Mouse (Mus musculus): ENCODE data around the gene Xdh. TPM values are rescaled to one million over a fixed set of nuclear protein-coding genes. Genes with fewer than 3 reads are reported as not detected.
A peak's percentile ranks its signal among the peaks of the same experiment; 100 is the strongest.

Gene Xdh
- polyA plus RNA-seq, 1 experiment from 2014 or later, result 0.12 TPM

DNA sequence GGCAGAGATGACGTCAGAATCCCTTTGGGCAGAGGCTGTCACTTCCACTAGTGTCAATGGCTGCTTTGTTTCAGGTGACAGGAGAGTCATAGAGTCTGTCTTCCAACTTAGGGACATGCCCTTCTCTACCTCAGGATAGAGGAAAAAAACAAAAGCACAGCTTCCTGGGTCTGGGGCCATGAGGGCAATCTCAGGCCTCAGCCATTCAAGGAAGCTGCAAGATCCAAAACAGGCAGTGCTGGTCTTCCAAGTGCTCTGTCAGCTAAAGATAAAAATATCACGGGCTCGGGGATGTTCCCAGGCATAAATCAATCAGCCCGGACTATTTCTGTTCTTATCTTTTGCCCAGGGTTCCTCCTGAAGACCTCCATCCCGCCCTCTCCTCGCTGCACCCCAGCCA is 68.7 kb downstream of the Xdh start:
- Histone ChIP-seq H3K27me3 (replicated peaks; ENCODE audit: control insufficient read depth, insufficient read depth, low read length) (no peaks in the 10 kb centered on the region), H3K4me2 (no peak overlapping the region), H3K4me1 (replicated peaks; ENCODE audit: control insufficient read depth, insufficient read depth, low read length) (no peaks in the 10 kb centered on the region; the same call in 1 of the 2 replicates), H3K27ac (ENCODE audit: low read depth, low read length) (no peak overlapping the region), H3K36me3 (ENCODE audit: control insufficient read depth, insufficient read depth, low read length) (no peaks in the 10 kb centered on the region), H3K4me3 (ENCODE audit: low read depth, low read length) (no peak overlapping the region), H3K9ac (ENCODE audit: low read depth, low read length) (no peak overlapping the region), H3K9me3 (ENCODE audit: control insufficient read depth, low read length) (no peaks in the 10 kb centered on the region)
- DNase-seq (ENCODE audit: low spot score) (no peak), ATAC-seq (replicated peaks; ENCODE audit: low FRiP score) (no peak)
- 33% methylated on average over 6 of the region's 6 CpGs for WGBS

DNA sequence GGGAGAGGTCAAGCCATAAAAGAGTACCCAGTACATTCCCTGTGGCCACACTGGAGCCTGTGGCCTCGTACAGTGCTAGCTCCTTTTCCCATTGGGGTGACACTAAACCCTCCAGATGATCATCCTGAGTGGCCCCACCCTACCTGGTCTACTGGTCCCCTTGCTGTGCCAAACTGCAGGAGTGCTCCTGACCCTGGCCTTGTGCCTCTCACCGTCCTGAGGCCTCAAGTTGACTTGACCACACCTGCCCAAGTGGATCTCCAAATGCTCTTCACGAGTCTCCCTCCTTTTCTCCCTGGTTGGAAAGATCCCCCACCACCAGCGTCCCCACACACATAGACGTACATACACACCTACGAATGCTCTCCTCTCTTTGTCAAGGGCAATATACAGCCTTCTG is 69.7 kb downstream of the Xdh start:
- no peak for ATAC-seq (replicated peaks; ENCODE audit: low FRiP score)
- WGBS, result 79% methylated on average over 6 of the region's 6 CpGs
- no peak overlapping the region for H3K9ac ChIP-seq (ENCODE audit: low read depth, low read length)
- no peaks in the 10 kb centered on the region for H3K9me3 ChIP-seq (ENCODE audit: control insufficient read depth, low read length)
- no peak overlapping the region for H3K27ac ChIP-seq (ENCODE audit: low read depth, low read length)
- no peaks in the 10 kb centered on the region for H3K27me3 ChIP-seq (replicated peaks; ENCODE audit: control insufficient read depth, insufficient read depth, low read length)
- DNase-seq (ENCODE audit: low spot score), result no peak
- H3K4me1 ChIP-seq (replicated peaks; ENCODE audit: control insufficient read depth, insufficient read depth, low read length), result no peaks in the 10 kb centered on the region; the same call in 1 of the 2 replicates
- H3K36me3 ChIP-seq (ENCODE audit: control insufficient read depth, insufficient read depth, low read length), result no peaks in the 10 kb centered on the region
- H3K4me2 ChIP-seq, result no peak overlapping the region
- no peak overlapping the region for H3K4me3 ChIP-seq (ENCODE audit: low read depth, low read length)

DNA sequence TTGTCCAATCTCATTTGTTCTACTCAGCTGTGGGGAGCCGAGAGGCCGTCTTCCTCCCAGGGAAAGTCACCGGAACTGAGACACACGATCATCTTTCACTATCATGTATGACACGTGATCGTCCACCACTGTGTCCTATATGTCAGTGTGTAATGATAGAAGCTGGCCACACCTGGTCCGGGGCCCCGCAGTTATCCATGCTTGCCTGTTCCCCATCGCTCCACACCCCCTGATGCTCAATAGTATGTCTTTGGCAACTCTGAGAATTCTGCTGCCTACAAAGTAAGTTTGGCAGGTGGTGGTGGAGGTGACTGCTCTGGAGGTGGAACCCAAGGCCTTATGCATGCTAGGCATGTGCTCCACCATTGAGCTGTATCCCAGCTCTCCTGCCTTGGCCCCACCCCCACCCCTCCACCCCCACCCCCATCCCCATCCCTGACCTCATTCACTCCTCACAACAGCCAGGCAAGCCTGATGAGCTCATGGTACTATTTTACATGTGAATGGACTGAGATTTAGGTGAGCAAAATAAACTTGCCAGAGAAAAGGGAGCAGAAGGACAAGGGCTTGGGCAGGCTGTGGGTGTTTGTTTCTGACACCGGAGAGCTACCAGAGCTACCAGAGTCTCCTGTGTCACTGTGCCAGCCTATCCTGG is 70.6 kb downstream of the Xdh start:
- no peaks in the 10 kb centered on the region for H3K27me3 ChIP-seq (replicated peaks; ENCODE audit: control insufficient read depth, insufficient read depth, low read length)
- DNase-seq (ENCODE audit: low spot score) (no peak), ATAC-seq (replicated peaks; ENCODE audit: low FRiP score) (no peak)
- no peak overlapping the region for H3K9ac ChIP-seq (ENCODE audit: low read depth, low read length)
- no peak overlapping the region for H3K4me3 ChIP-seq (ENCODE audit: low read depth, low read length)
- H3K9me3 ChIP-seq (ENCODE audit: control insufficient read depth, low read length), result no peaks in the 10 kb centered on the region
- H3K27ac ChIP-seq (ENCODE audit: low read depth, low read length), result no peak overlapping the region
- H3K4me1 ChIP-seq (replicated peaks; ENCODE audit: control insufficient read depth, insufficient read depth, low read length), result no peaks in the 10 kb centered on the region; the same call in 1 of the 2 replicates
- whole genome bisulfite sequencing, result 85% methylated on average over 10 of the region's 10 CpGs
- no peak overlapping the region for H3K4me2 ChIP-seq
- H3K36me3 ChIP-seq (ENCODE audit: control insufficient read depth, insufficient read depth, low read length), result no peaks in the 10 kb centered on the region

DNA sequence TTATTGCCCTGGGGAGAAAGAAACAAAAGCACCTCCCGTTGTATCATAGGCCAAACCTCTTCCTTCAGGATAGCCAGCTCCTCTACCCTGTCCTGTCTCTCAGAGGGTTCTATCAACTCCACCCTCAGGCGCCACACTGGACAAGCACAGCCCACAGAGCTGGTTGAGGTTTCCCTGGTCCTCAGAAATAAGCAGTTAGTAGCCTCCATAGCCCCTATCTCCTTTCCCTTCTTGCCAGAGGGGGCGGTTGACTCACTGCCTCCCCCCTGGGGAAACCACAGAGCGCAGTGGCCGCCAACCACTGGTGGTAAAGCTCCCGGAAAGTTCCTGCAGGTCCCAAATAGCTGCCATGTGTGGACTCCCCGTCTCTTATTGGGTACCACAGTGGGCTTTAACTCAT is 74.3 kb downstream of the Xdh start:
- Histone ChIP-seq H3K4me1 (replicated peaks; ENCODE audit: control insufficient read depth, insufficient read depth, low read length) (no peaks in the 10 kb centered on the region), H3K9ac (ENCODE audit: low read depth, low read length) (no peak overlapping the region), H3K36me3 (ENCODE audit: control insufficient read depth, insufficient read depth, low read length) (no peaks in the 10 kb centered on the region), H3K27ac (ENCODE audit: low read depth, low read length) (no peak overlapping the region), H3K27me3 (replicated peaks; ENCODE audit: control insufficient read depth, insufficient read depth, low read length) (no peaks in the 10 kb centered on the region), H3K9me3 (ENCODE audit: control insufficient read depth, low read length) (no peaks in the 10 kb centered on the region), H3K4me3 (ENCODE audit: low read depth, low read length) (no peak overlapping the region), H3K4me2 (no peak overlapping the region)
- ATAC-seq (replicated peaks; ENCODE audit: low FRiP score) (0 out of 2 replicates have a peak, but pooled peaks have one; percentile 39), DNase-seq (ENCODE audit: low spot score) (no peak)
- WGBS, result 72% methylated on average over 7 of the region's 7 CpGs

DNA sequence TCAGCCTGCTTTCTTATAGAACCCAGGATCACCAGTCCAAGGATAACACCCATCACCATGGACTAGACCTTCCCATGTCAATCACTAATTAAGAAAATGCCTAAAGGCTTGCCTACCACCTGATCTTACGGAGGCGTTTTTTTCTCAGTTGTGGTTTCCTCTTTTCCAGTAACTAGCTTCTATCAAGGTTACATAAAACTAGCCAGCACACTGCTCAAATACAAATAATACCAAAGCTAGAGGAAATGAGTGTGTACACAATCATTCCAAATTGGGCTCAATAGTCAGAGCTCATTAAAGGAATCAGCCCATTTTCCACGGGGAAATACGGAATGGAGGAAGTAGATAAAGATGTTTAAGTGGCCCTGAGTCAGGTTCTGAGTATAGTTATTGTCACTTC is 74.7 kb downstream of the Xdh start:
- Histone ChIP-seq H3K9ac (ENCODE audit: low read depth, low read length) (no peak overlapping the region), H3K27me3 (replicated peaks; ENCODE audit: control insufficient read depth, insufficient read depth, low read length) (no peaks in the 10 kb centered on the region), H3K36me3 (ENCODE audit: control insufficient read depth, insufficient read depth, low read length) (no peaks in the 10 kb centered on the region), H3K9me3 (ENCODE audit: control insufficient read depth, low read length) (no peaks in the 10 kb centered on the region), H3K4me2 (no peak overlapping the region), H3K27ac (ENCODE audit: low read depth, low read length) (no peak overlapping the region), H3K4me3 (ENCODE audit: low read depth, low read length) (no peak overlapping the region), H3K4me1 (replicated peaks; ENCODE audit: control insufficient read depth, insufficient read depth, low read length) (no peaks in the 10 kb centered on the region)
- ATAC-seq (replicated peaks; ENCODE audit: low FRiP score) (no peak), DNase-seq (ENCODE audit: low spot score) (no peak)
- WGBS, result 73% methylated on average over 4 of the region's 4 CpGs

DNA sequence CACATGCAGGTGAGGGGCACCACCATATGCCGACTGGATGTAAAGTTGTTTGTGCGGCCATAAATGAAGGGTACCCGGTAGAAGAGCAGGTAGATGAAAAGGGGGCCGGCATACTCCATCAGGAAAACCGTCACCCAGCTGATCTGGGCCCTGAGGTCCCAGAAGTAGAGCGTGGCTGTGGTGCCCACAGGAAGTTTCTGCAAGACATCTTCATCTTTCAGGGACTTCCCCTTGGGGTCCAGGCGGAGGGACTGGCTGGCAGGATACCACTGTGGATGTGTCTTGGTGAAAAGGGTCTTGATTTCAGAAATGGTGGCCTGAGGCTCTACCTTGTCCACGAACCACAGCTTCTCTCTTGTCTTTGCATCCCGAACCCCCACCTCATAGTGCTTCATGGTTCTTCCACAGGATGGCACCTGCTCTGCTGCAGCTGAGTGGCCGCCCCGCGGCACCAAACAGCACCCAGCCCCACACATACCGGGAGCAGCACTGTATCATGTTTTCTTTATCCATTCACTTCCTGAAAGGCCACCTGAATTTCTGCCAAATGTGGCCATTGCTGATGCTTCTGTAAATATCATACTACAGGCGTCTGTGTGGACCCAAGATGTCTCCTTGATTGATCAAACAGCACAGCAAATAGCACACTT is 78.9 kb downstream of the Xdh start:
- no peaks in the 10 kb centered on the region for H3K4me1 ChIP-seq (replicated peaks; ENCODE audit: control insufficient read depth, insufficient read depth, low read length)
- ATAC-seq (replicated peaks; ENCODE audit: low FRiP score) (no peak), DNase-seq (ENCODE audit: low spot score) (no peak)
- H3K27me3 ChIP-seq (replicated peaks; ENCODE audit: control insufficient read depth, insufficient read depth, low read length), result no peaks in the 10 kb centered on the region
- no peaks in the 10 kb centered on the region for H3K36me3 ChIP-seq (ENCODE audit: control insufficient read depth, insufficient read depth, low read length)
- H3K27ac ChIP-seq (ENCODE audit: low read depth, low read length), result no peak overlapping the region
- no peak overlapping the region for H3K4me3 ChIP-seq (ENCODE audit: low read depth, low read length)
- no peak overlapping the region for H3K4me2 ChIP-seq
- WGBS, result 90% methylated on average over 14 of the region's 14 CpGs
- H3K9ac ChIP-seq (ENCODE audit: low read depth, low read length), result no peak overlapping the region
- no peaks in the 10 kb centered on the region for H3K9me3 ChIP-seq (ENCODE audit: control insufficient read depth, low read length)

DNA sequence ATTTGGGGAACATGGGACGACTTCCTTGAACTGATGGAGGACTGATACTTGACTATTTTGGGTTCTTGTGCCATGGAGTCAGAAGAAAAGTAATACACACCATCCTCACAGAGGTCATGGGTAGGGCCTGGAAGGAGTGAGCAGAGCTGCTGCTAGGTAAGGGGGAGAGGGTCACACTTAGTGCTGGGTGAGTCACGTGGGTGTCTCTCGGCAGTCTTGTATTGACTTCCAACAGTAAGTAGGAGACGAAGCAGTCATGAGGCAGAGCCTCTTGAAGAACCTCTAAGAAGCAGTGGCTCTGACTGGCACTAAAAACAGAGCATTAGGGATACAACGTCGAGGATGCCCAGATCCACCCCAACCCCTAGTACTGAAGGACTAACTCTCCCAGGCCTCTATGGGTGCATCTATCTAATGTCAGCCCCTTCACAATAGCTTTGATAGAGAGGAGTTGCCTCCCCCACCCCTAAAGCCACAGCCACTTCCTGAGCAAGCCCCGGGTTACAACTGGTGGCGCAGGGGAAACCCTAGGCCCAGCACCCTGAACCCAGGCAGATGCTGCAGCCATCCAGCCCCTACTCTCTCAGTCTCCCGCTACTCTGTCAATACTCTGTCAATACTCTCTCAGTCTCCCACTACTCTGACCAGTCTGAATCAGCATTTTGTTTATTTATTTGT is 80.8 kb downstream of the Xdh start:
- Histone ChIP-seq H3K27me3 (replicated peaks; ENCODE audit: control insufficient read depth, insufficient read depth, low read length) (no peaks in the 10 kb centered on the region), H3K4me2 (no peak overlapping the region), H3K4me3 (ENCODE audit: low read depth, low read length) (no peak overlapping the region), H3K9ac (ENCODE audit: low read depth, low read length) (no peak overlapping the region), H3K27ac (ENCODE audit: low read depth, low read length) (no peak overlapping the region), H3K9me3 (ENCODE audit: control insufficient read depth, low read length) (no peaks in the 10 kb centered on the region), H3K4me1 (replicated peaks; ENCODE audit: control insufficient read depth, insufficient read depth, low read length) (no peaks in the 10 kb centered on the region), H3K36me3 (ENCODE audit: control insufficient read depth, insufficient read depth, low read length) (no peaks in the 10 kb centered on the region)
- no peak for ATAC-seq (replicated peaks; ENCODE audit: low FRiP score)
- DNase-seq (ENCODE audit: low spot score), result no peak
- 85% methylated on average over 9 of the region's 9 CpGs for WGBS

DNA sequence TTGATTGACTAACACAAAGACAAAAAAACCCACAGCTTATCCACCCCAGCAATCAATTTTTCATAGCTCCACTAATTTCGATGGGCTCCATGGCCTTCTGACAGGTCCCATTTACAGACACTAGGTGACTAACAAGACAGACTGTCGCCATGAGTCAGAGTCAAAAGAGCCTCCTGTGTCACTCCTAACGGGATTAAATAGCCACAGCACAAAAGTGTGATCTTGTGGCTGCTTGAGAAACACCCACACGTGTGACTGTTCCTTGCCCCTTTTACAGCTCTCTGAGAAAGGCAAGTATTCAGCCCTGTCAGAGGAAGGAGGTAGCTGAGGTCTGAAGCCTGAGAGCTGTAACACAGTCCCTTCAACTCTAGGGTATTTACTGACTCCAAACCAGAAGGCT is 96.3 kb downstream of the Xdh start:
- Histone ChIP-seq H3K4me3 (ENCODE audit: low read depth, low read length) (no peak overlapping the region), H3K9me3 (ENCODE audit: control insufficient read depth, low read length) (no peaks in the 10 kb centered on the region), H3K9ac (ENCODE audit: low read depth, low read length) (no peak overlapping the region), H3K27me3 (replicated peaks; ENCODE audit: control insufficient read depth, insufficient read depth, low read length) (no peaks in the 10 kb centered on the region), H3K4me1 (replicated peaks; ENCODE audit: control insufficient read depth, insufficient read depth, low read length) (no peaks in the 10 kb centered on the region), H3K36me3 (ENCODE audit: control insufficient read depth, insufficient read depth, low read length) (no peaks in the 10 kb centered on the region), H3K27ac (ENCODE audit: low read depth, low read length) (no peak overlapping the region), H3K4me2 (no peak overlapping the region)
- WGBS, result 66% methylated on average over 4 of the region's 4 CpGs
- no peak for DNase-seq (ENCODE audit: low spot score)
- ATAC-seq (replicated peaks; ENCODE audit: low FRiP score), result no peak

DNA sequence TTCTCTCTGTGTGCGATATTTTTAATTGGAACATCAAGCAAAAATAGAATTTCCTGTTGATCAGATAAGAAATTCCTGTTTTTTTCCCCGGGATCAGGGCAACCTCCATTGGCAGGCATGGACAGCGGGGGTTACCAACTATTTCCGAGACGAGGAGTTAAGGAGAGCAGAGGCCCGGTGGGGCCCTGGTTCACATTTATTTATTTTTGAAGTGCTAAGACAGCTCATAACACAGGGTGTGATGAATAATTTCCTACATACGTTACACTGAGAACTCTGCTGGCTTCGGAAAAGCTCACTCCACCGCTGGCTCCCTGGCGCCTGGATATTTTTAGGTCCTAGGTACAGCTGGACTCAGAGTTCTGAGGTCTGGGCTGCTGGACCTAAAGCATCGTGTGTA is 97.0 kb downstream of the Xdh start:
- Histone ChIP-seq H3K9ac (ENCODE audit: low read depth, low read length) (no peak overlapping the region), H3K4me1 (replicated peaks; ENCODE audit: control insufficient read depth, insufficient read depth, low read length) (no peaks in the 10 kb centered on the region), H3K9me3 (ENCODE audit: control insufficient read depth, low read length) (no peaks in the 10 kb centered on the region), H3K4me2 (no peak overlapping the region), H3K36me3 (ENCODE audit: control insufficient read depth, insufficient read depth, low read length) (no peaks in the 10 kb centered on the region), H3K27me3 (replicated peaks; ENCODE audit: control insufficient read depth, insufficient read depth, low read length) (no peaks in the 10 kb centered on the region), H3K4me3 (ENCODE audit: low read depth, low read length) (no peak overlapping the region), H3K27ac (ENCODE audit: low read depth, low read length) (no peak overlapping the region)
- ATAC-seq (replicated peaks; ENCODE audit: low FRiP score) (no peak), DNase-seq (ENCODE audit: low spot score) (no peak)
- WGBS, result 82% methylated on average over 11 of the region's 11 CpGs

Data from liver, embryonic 11.5 days (tissue).